Mouse (Mus musculus) liver, postnatal 0 days (tissue): ENCODE measurements around the gene Lim2.

Experiments
- CTCF ChIP-seq: sonication (generic); IDR thresholded peaks from 2 replicates; pipeline ENCODE4 v1.5.1; 2016; ENCODE audit warnings: antibody characterized with exemption, low read depth
- EP300 ChIP-seq: IDR thresholded peaks from 2 replicates; pipeline ENCODE4 v1.6.1; 2016; ENCODE audit warnings: antibody characterized with exemption, low read depth, mild to moderate bottlenecking

- TF ChIP-seq CTCF (peak; percentile 29; the same call in 1 of the 2 replicates), EP300 (no peak)
These were observed 10.2 kb upstream of the Lim2 start for GRCm38 (mm10) chr7:43417298-43417697.
